Mouse (Mus musculus) stomach, embryonic 15.5 days (tissue): ENCODE measurements around the gene Gm20532. TPM values are rescaled to one million over a fixed set of nuclear protein-coding genes. Genes with fewer than 3 reads are reported as not detected.
"Not testable (repeated sequence)": the region's sequence is repeated elsewhere in the genome, so short reads cannot be mapped to it uniquely, and the experiment has no call there.

Experiments
- ATAC-seq: fragments of 200-750 bp; cut with Nextera tagmentation; 2 replicates; pipeline ENCODE4 v1.8.0; 2017; ENCODE audit warnings: low read depth, moderate number of reproducible peaks, moderate TSS enrichment; ENCODE audit not compliant: insufficient read depth, low FRiP score
- H3K27ac ChIP-seq: fragments of 300-500 bp; sonication (generic); 2 replicates; pipeline ENCODE4 v1.5.1; 2015; ENCODE audit warnings: mild to moderate bottlenecking, inconsistent platforms
- H3K27me3 ChIP-seq: fragments of 300-500 bp; sonication (generic); replicated peaks from 2 replicates; pipeline ENCODE4 v1.6.1; 2015; ENCODE audit warnings: inconsistent platforms
- H3K36me3 ChIP-seq: fragments of 300-500 bp; sonication (generic); 2 replicates; pipeline ENCODE4 v1.6.1; 2015; ENCODE audit warnings: inconsistent platforms
- H3K4me1 ChIP-seq: fragments of 300-500 bp; sonication (generic); 2 replicates; pipeline ENCODE4 v1.6.1; 2015; ENCODE audit warnings: inconsistent platforms
- H3K4me2 ChIP-seq: fragments of 300-500 bp; sonication (generic); 2 replicates; pipeline ENCODE4 v1.6.1; 2015; ENCODE audit warnings: mild to moderate bottlenecking, inconsistent platforms
- H3K4me3 ChIP-seq: fragments of 300-500 bp; sonication (generic); replicated peaks from 2 replicates; pipeline ENCODE4 v1.5.1; 2015; ENCODE audit warnings: inconsistent platforms
- H3K9ac ChIP-seq: fragments of 300-500 bp; sonication (generic); 2 replicates; pipeline ENCODE4 v1.6.1; 2015; ENCODE audit warnings: inconsistent platforms
- H3K9me3 ChIP-seq: fragments of 300-500 bp; sonication (generic); 2 replicates; pipeline ENCODE4 v1.6.1; 2016; ENCODE audit warnings: inconsistent platforms
- WGBS: fragments of 180-500 bp; shearing (Covaris S2); methylation state at CpG from one replicate; pipeline ENCODE4 v1.1.7; 2015; 5-methylcytosine and 5-hydroxymethylcytosine counted together
- microRNA counts: library from miRNA; unstranded; fragments of <30 nt; microRNA quantifications from one replicate; lab custom pipeline; 2016
- microRNA-seq: library from miRNA; unstranded; fragments of <30 nt; microRNA quantifications from one replicate; pipeline ENCODE4, GENCODE M21; 2016
- polyA plus RNA-seq: library from polyadenylated mRNA; unstranded; fragments of >200 nt; fragmentation: Nextera tagmentation; extraction: Ambion mirVana; gene quantifications from 2 replicates; pipeline ENCODE4 v1.2.1, GENCODE M21; 2015

Gene Gm20532
- polyA plus RNA-seq, 1 experiment from 2014 or later: not detected

GRCm38 (mm10) chr2:26663551-26663950 is 77.1 kb downstream of the Gm20532 start:
- not testable (repeated sequence) for H3K36me3 ChIP-seq, H3K27ac ChIP-seq, H3K4me1 ChIP-seq, H3K9me3 ChIP-seq, H3K27me3 ChIP-seq, H3K4me2 ChIP-seq, H3K9ac ChIP-seq, H3K4me3 ChIP-seq
- ATAC-seq: 0 out of 2 replicates have a peak, but pooled peaks have one; percentile 14
- WGBS: 73% methylated on average over 1 of the region's 1 CpGs

GRCm38 (mm10) chr2:26668746-26669145 is 82.3 kb downstream of the Gm20532 start:
- no peak for ATAC-seq
- Histone ChIP-seq H3K27me3 (no peaks in the 10 kb centered on the region), H3K9ac (no peak overlapping the region), H3K9me3 (no peaks in the 10 kb centered on the region), H3K4me3 (no peak overlapping the region), H3K4me2 (no peak overlapping the region), H3K36me3 (no peaks in the 10 kb centered on the region), H3K4me1 (no peaks in the 10 kb centered on the region), H3K27ac (no peak overlapping the region)

- 92% methylated on average over 3 of the region's 3 CpGs for WGBS
Measured at GRCm38 (mm10) chr2:26671182-26671581, 84.7 kb downstream of the Gm20532 start, which contains the start of gene Lcn4. Lcn4 (minus strand) TSS chr2:26671282.

More at GRCm38 (mm10) chr2:26671182-26671581, 84.7 kb downstream of the Gm20532 start, which contains the start of gene Lcn4:
- Histone ChIP-seq H3K4me1 (no peaks in the 10 kb centered on the region), H3K9me3 (no peaks in the 10 kb centered on the region), H3K4me3 (no peak within 1 kb of the TSS), H3K4me2 (no peak within 1 kb of the TSS), H3K9ac (no peak within 1 kb of the TSS), H3K27ac (no peak within 1 kb of the TSS), H3K36me3 (no peaks in the 10 kb centered on the region), H3K27me3 (no peaks in the 10 kb centered on the region)
- no peak for ATAC-seq

MicroRNA genes within 50 kb of the gene (microRNA counts, 519-probe panel; counts per million panel counts)
- microRNA mmu-miR-126-3p (lab: Ali Mortazavi, UCI) (3,725 counts per million, percentile 93 among the panel's probes with 10 or more counts), microRNA mmu-miR-126-5p (lab: Ali Mortazavi, UCI) (3,001 counts per million, percentile 76 among the panel's probes with 10 or more counts)

Small RNA genes within 50 kb of the gene (microRNA-seq; reads per million reads assigned to microRNA genes)
- gene Mir126a (0.58 reads per million), gene Mir126b (not detected)

Other genes starting within 250 kb of the Gm20532 start
- gene Dnlz, start 234.5 kb upstream of the Gm20532 start, polyA plus RNA-seq: 22.2 and 25.1 TPM in 2 replicates
- 1.6 and 1.8 TPM in 2 replicates for gene Card9, start 225.7 kb upstream of the Gm20532 start, polyA plus RNA-seq
- gene Snapc4, start 206.0 kb upstream of the Gm20532 start, polyA plus RNA-seq: 23.5 and 25.9 TPM in 2 replicates
- gene Entr1, start 197.3 kb upstream of the Gm20532 start, polyA plus RNA-seq: 103 TPM in 2 replicates
- gene Pmpca, start 197.3 kb upstream of the Gm20532 start, polyA plus RNA-seq: 86.8 and 97.9 TPM in 2 replicates
- 17.2 and 17.4 TPM in 2 replicates for gene Inpp5e, start 177.4 kb upstream of the Gm20532 start, polyA plus RNA-seq
- gene Sec16a, start 141.4 kb upstream of the Gm20532 start, polyA plus RNA-seq: 22.3 and 24.0 TPM in 2 replicates
- 16.1 and 17.9 TPM in 2 replicates for gene Notch1, start 70.0 kb upstream of the Gm20532 start, polyA plus RNA-seq
- 121 and 128 TPM in 2 replicates for gene Egfl7, start 6.6 kb upstream of the Gm20532 start, polyA plus RNA-seq
- 60.1 and 63.4 TPM in 2 replicates for gene Agpat2, start 17.8 kb downstream of the Gm20532 start, polyA plus RNA-seq
- gene Fam69b, start 41.8 kb downstream of the Gm20532 start, polyA plus RNA-seq: 28.9 and 33.7 TPM in 2 replicates
- not detected in 2 replicates for gene Lcn4, start 84.6 kb downstream of the Gm20532 start, polyA plus RNA-seq